23 mouse cellular contexts compared by ENCODE assay signal in genomic region chr1:179760086-179760485, GRCm38 (mm10). TPM values are rescaled to one million over a fixed set of nuclear protein-coding genes. Genes with fewer than 3 reads are reported as not detected.
"Had no signal": no experiment of that assay in that cellular context is flagged by ENCODE, and none has a peak within 500 bp of the region (broad histone marks: within the 10 kb centered on the region; RNA-seq: fewer than 3 reads in every experiment).

No protein-coding gene starts in this region.

- H3K27me3 ChIP-seq: megakaryocyte, embryonic 14.5 days; midbrain, embryonic 13.5 days; midbrain, embryonic 15.5 days; neural tube, embryonic 12.5 days; stomach, embryonic 15.5 days had no signal

- H3K9ac ChIP-seq: lung, embryonic 14.5 days; midbrain, embryonic 13.5 days; midbrain, embryonic 15.5 days; neural tube, embryonic 12.5 days; stomach, embryonic 15.5 days had no signal

- DNase-seq: lung, adult 18-20 months; lung, embryonic 14.5 days; lung, postnatal 10 days; lung, postnatal 4 days; right cerebral cortex, postnatal 14 days; thymus, adult 2 months; thymus, postnatal 25 days; thymus, postnatal 4 days had no signal

- H3K9me3 ChIP-seq: megakaryocyte, embryonic 14.5 days; midbrain, embryonic 13.5 days; midbrain, embryonic 15.5 days; neural tube, embryonic 12.5 days; stomach, embryonic 15.5 days had no signal

- H3K4me1 ChIP-seq: megakaryocyte, embryonic 14.5 days; midbrain, embryonic 13.5 days; midbrain, embryonic 15.5 days; neural tube, embryonic 12.5 days; stomach, embryonic 15.5 days had no signal

- H3K27ac ChIP-seq: midbrain, embryonic 13.5 days; midbrain, embryonic 15.5 days; neural tube, embryonic 12.5 days; stomach, embryonic 15.5 days; stomach, postnatal 0 days had no signal

- ATAC-seq: midbrain, embryonic 13.5 days; midbrain, embryonic 15.5 days had no signal

- H3K4me2 ChIP-seq: lung, embryonic 14.5 days; midbrain, embryonic 11.5 days; midbrain, embryonic 13.5 days; midbrain, embryonic 15.5 days; neural tube, embryonic 12.5 days; stomach, embryonic 15.5 days had no signal

- H3K4me3 ChIP-seq: megakaryocyte, embryonic 14.5 days; midbrain, embryonic 13.5 days; midbrain, embryonic 15.5 days; neural tube, embryonic 12.5 days; stomach, embryonic 15.5 days had no signal

RNA-seq across cellular contexts. Expression of gene Kif28, which starts 15.0 kb away (rescaled TPM):
- total RNA-seq: monocyte, adult 5-6 weeks; neutrophil, adult 5-6 weeks had no signal
- polyA plus RNA-seq: liver, embryonic 16.5 days; lung, embryonic 14.5 days; lung, embryonic 16.5 days; midbrain, embryonic 11.5 days; midbrain, embryonic 15.5 days; midbrain, postnatal 0 days; neural tube, embryonic 14.5 days; spleen, adult 2 months; stomach, postnatal 0 days; urinary bladder, adult 2 months had no signal

RNA-seq across cellular contexts. Expression of gene Gm10518, which starts 43.1 kb away (rescaled TPM):
- total RNA-seq: midbrain, postnatal 0 days; monocyte, adult 5-6 weeks had no signal
- polyA plus RNA-seq: lung, embryonic 14.5 days; lung, embryonic 16.5 days; midbrain, postnatal 0 days; spleen, adult 2 months; thymus, adult 2 months; urinary bladder, adult 2 months had no signal
